Mouse (Mus musculus) liver, embryonic 12.5 days (tissue): ENCODE results near the gene Efemp1. TPM values are rescaled to one million over a fixed set of nuclear protein-coding genes. Genes with fewer than 3 reads are reported as not detected.

Source experiments
- ATAC-seq: fragments of 200-750 bp; cut with Nextera tagmentation; 2 replicates; pipeline ENCODE4 v1.8.0; 2017; ENCODE audit warnings: moderate number of reproducible peaks, mild to moderate bottlenecking, moderate library complexity
- H3K27ac ChIP-seq: fragments of 300-500 bp; sonication (generic); 2 replicates; pipeline ENCODE4 v1.5.1; 2016; ENCODE audit warnings: mild to moderate bottlenecking
- H3K27me3 ChIP-seq: fragments of 300-500 bp; sonication (generic); replicated peaks from 2 replicates; pipeline ENCODE4 v1.6.1; 2016; ENCODE audit warnings: mild to moderate bottlenecking, moderate library complexity
- H3K36me3 ChIP-seq: fragments of 300-500 bp; sonication (generic); 2 replicates; pipeline ENCODE4 v1.6.1; 2016; ENCODE audit warnings: mild to moderate bottlenecking, moderate library complexity
- H3K4me1 ChIP-seq: fragments of 300-500 bp; sonication (generic); 2 replicates; pipeline ENCODE4 v1.6.1; 2016
- H3K4me2 ChIP-seq: fragments of 300-500 bp; sonication (generic); 2 replicates; pipeline ENCODE4 v1.6.1; 2016; ENCODE audit warnings: mild to moderate bottlenecking, moderate library complexity
- H3K4me3 ChIP-seq: fragments of 300-500 bp; sonication (generic); 2 replicates; pipeline ENCODE4 v1.5.1; 2016; ENCODE audit warnings: mild to moderate bottlenecking, moderate library complexity
- H3K9ac ChIP-seq: fragments of 300-500 bp; sonication (generic); 2 replicates; pipeline ENCODE4 v1.6.1; 2016; ENCODE audit warnings: mild to moderate bottlenecking, moderate library complexity
- H3K9me3 ChIP-seq: fragments of 300-500 bp; sonication (generic); replicated peaks from 2 replicates; pipeline ENCODE4 v1.6.1; 2016; ENCODE audit warnings: mild to moderate bottlenecking, moderate library complexity
- WGBS: fragments of 180-500 bp; shearing (Covaris S2); methylation state at CpG from one replicate; pipeline ENCODE4 v1.1.7; 2016; ENCODE audit not compliant: insufficient replicate concordance; 5-methylcytosine and 5-hydroxymethylcytosine counted together
- polyA plus RNA-seq: library from polyadenylated mRNA; unstranded; fragments of >200 nt; fragmentation: Nextera tagmentation; extraction: Ambion mirVana; gene quantifications from 2 replicates; pipeline ENCODE4 v1.2.1, GENCODE M21; 2016

Efemp1 gene
- polyA plus RNA-seq, 1 experiment from 2014 or later: 2.8 TPM

- Histone ChIP-seq H3K27me3 (no peaks in the 10 kb centered on the region), H3K4me3 (no peak overlapping the region), H3K4me1 (no peaks in the 10 kb centered on the region), H3K27ac (no peak overlapping the region), H3K9me3 (no peaks in the 10 kb centered on the region), H3K36me3 (no peaks in the 10 kb centered on the region), H3K9ac (no peak overlapping the region), H3K4me2 (no peak overlapping the region)
- 54% methylated on average over 2 of the region's 2 CpGs for WGBS
- no peak for ATAC-seq
Measured at GRCm38 (mm10) chr11:28951586-28952210, 98.7 kb downstream of the Efemp1 start.

DNA sequence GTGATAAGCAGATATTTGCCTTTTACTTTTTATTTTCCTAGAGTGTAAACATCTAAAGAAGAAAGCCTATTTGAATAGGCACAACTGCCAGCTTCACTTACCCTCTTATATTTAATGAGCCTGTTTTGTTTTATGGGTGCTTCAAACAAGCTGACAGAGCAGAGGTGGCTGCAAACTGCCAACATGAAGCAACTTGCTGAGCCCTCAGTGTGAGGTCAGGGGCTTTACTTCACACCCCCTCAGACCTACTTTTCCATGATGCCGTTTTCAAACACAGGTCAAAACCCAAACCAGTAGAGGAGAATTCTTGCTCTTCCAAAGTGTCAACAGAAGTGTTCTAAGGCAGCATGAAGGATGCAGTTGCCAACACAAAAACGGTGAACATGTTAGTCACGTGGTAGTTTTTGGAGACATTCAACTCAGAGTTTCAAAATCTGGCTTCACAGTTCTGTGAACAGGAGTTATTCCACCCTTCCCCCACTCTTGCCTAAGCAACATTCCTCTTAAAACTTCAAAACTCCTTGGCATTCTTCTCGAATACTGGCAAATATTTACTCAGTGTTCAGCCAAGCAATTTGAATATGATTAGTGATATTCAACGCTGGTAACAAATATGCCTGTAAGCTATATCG lies 101.8 kb downstream of the Efemp1 start:
- H3K27ac ChIP-seq: no peak overlapping the region
- H3K4me1 ChIP-seq: no peaks in the 10 kb centered on the region
- 49% methylated on average over 6 of the region's 6 CpGs for WGBS
- no peak overlapping the region for H3K4me2 ChIP-seq
- H3K4me3 ChIP-seq: no peak overlapping the region
- ATAC-seq: no peak
- H3K27me3 ChIP-seq: no peaks in the 10 kb centered on the region
- no peaks in the 10 kb centered on the region for H3K9me3 ChIP-seq
- no peak overlapping the region for H3K9ac ChIP-seq
- no peaks in the 10 kb centered on the region for H3K36me3 ChIP-seq

- no peak for ATAC-seq
- Histone ChIP-seq H3K4me3 (no peak overlapping the region), H3K27ac (no peak overlapping the region), H3K9me3 (no peaks in the 10 kb centered on the region), H3K27me3 (no peaks in the 10 kb centered on the region), H3K36me3 (no peaks in the 10 kb centered on the region), H3K9ac (no peak overlapping the region), H3K4me1 (no peaks in the 10 kb centered on the region), H3K4me2 (no peak overlapping the region)
Measured at GRCm38 (mm10) chr11:28955305-28955701, 102.3 kb downstream of the Efemp1 start.

GRCm38 (mm10) chr11:28961381-28961780 lies 108.4 kb downstream of the Efemp1 start:
- H3K36me3 ChIP-seq: no peaks in the 10 kb centered on the region
- H3K4me2 ChIP-seq: no peak overlapping the region
- no peak overlapping the region for H3K4me3 ChIP-seq
- WGBS: 76% methylated on average over 1 of the region's 1 CpGs
- H3K9ac ChIP-seq: no peak overlapping the region
- no peaks in the 10 kb centered on the region for H3K4me1 ChIP-seq
- no peak overlapping the region for H3K27ac ChIP-seq
- H3K9me3 ChIP-seq: no peaks in the 10 kb centered on the region
- no peaks in the 10 kb centered on the region for H3K27me3 ChIP-seq
- ATAC-seq: no peak
